Mouse (Mus musculus): ENCODE measurements around the gene Shcbp1l. TPM values are rescaled to one million over a fixed set of nuclear protein-coding genes. Genes with fewer than 3 reads are reported as not detected.
"Not testable (repeated sequence)": the region's sequence is repeated elsewhere in the genome, so short reads cannot be mapped to it uniquely, and the experiment has no call there.

The Shcbp1l gene
- polyA plus RNA-seq, 1 experiment from 2014 or later: 0.23 TPM

GRCm38 (mm10) chr1:153480386-153481024 is 55.5 kb downstream of the Shcbp1l start:
- WGBS: 56% methylated on average over 1 of the region's 1 CpGs
- Histone ChIP-seq H3K36me3 (peaks cover 90% of the 10 kb centered on the region), H3K4me3 (no peak overlapping the region), H3K27me3 (ENCODE audit: low read depth, poor library complexity, severe bottlenecking) (no peaks in the 10 kb centered on the region), H3K27ac (replicated peaks) (no peak overlapping the region), H3K9me3 (replicated peaks) (no peaks in the 10 kb centered on the region), H3K4me1 (peaks cover 17% of the 10 kb centered on the region)
- peak; percentile 62 for DNase-seq (ENCODE audit: low spot score)

DNA sequence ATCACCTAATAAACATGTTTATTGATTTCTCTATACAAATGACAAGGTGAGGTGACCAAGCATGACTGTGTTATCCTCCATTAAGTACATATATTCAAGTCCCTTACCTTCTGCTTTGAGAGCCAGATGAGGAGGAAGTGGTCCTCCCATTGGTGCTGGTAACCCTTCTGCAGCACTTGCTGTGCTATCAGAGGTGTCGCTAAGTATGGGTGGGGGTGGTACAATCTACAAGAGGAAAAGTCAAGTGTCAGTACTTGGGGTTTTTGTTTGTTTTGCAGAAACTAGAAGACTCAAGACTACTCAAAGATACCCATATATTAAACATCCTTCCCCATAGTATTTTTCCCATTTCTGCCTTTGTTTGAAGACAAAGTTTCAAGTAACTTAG is 56.1 kb downstream of the Shcbp1l start:
- Histone ChIP-seq H3K4me1 (peaks cover 22% of the 10 kb centered on the region), H3K27ac (replicated peaks) (no peak overlapping the region), H3K9me3 (replicated peaks) (no peaks in the 10 kb centered on the region), H3K4me3 (no peak overlapping the region), H3K27me3 (ENCODE audit: low read depth, poor library complexity, severe bottlenecking) (no peaks in the 10 kb centered on the region), H3K36me3 (peaks cover 85% of the 10 kb centered on the region)
- DNase-seq (ENCODE audit: low spot score): no peak
- 89% methylated on average over 1 of the region's 1 CpGs for WGBS

DNA sequence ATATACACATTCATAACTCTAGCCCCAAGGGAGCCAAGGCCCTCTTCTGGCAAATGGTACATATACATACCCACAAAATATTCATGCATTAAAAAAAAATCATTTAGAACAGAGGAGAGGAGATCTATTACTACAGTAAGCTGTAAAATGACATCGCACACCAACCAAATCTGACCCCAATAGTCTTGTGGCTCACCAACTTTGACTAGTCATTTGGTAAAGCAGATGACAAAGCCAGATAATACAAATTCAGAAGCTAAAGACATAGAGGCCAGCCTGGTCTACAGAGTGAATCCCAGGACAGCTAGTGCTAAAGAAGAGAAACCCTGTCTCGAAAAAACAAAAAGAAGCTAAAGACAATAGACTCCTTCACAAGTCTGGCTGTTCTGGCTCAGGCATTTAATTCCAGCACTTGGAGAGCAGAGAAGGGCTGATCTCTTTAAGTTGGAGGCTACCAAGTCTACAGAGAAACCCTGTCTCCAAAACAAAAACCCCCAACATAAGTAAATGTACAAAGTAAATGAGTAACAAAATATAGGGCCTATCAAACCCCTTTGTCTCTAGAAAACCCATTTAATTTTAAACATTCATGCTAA is 60.3 kb downstream of the Shcbp1l start:
- Histone ChIP-seq H3K4me1 (peaks cover 31% of the 10 kb centered on the region), H3K36me3 (peaks cover 42% of the 10 kb centered on the region)
- WGBS: 54% methylated on average over 2 of the region's 2 CpGs

GRCm38 (mm10) chr1:153486120-153486519 is 61.2 kb downstream of the Shcbp1l start:
- Histone ChIP-seq H3K27ac (replicated peaks) (peak overlapping the region; percentile 100), H3K36me3 (peaks cover 34% of the 10 kb centered on the region)

More for the DNA sequence above, 60.3 kb downstream of the Shcbp1l start:
- peak overlapping the region; percentile 100 for H3K4me3 ChIP-seq
- no peak overlapping the region for H3K27ac ChIP-seq (replicated peaks)
- DNase-seq (ENCODE audit: low spot score): no peak
- no peaks in the 10 kb centered on the region for H3K9me3 ChIP-seq (replicated peaks)
- no peaks in the 10 kb centered on the region for H3K27me3 ChIP-seq (ENCODE audit: low read depth, poor library complexity, severe bottlenecking)

GRCm38 (mm10) chr1:153486767-153487499 is 62.0 kb downstream of the Shcbp1l start:
- Histone ChIP-seq H3K4me1 (peaks cover 31% of the 10 kb centered on the region), H3K9me3 (replicated peaks) (no peaks in the 10 kb centered on the region), H3K27me3 (ENCODE audit: low read depth, poor library complexity, severe bottlenecking) (no peaks in the 10 kb centered on the region), H3K4me3 (peak overlapping the region; percentile 100), H3K27ac (replicated peaks) (peak overlapping the region; percentile 100), H3K36me3 (peaks cover 26% of the 10 kb centered on the region)
- under 1% methylated on average over 64 of the region's 64 CpGs for WGBS
- DNase-seq (ENCODE audit: low spot score): peak; percentile 62

More at GRCm38 (mm10) chr1:153486120-153486519, 61.2 kb downstream of the Shcbp1l start:
- WGBS: 14% methylated on average over 6 of the region's 6 CpGs
- not testable (repeated sequence) for H3K27me3 ChIP-seq (ENCODE audit: low read depth, poor library complexity, severe bottlenecking); H3K9me3 ChIP-seq (replicated peaks); DNase-seq (ENCODE audit: low spot score)
- Histone ChIP-seq H3K4me1 (peaks cover 31% of the 10 kb centered on the region), H3K4me3 (peak overlapping the region; percentile 100)

- no peaks in the 10 kb centered on the region for H3K27me3 ChIP-seq (ENCODE audit: low read depth, poor library complexity, severe bottlenecking)
These were observed 62.5 kb downstream of the Shcbp1l start, which contains the start of gene Dhx9 for GRCm38 (mm10) chr1:153487500-153487879. TSS of gene Dhx9 (minus strand) at chr1:153487660.

DNA sequence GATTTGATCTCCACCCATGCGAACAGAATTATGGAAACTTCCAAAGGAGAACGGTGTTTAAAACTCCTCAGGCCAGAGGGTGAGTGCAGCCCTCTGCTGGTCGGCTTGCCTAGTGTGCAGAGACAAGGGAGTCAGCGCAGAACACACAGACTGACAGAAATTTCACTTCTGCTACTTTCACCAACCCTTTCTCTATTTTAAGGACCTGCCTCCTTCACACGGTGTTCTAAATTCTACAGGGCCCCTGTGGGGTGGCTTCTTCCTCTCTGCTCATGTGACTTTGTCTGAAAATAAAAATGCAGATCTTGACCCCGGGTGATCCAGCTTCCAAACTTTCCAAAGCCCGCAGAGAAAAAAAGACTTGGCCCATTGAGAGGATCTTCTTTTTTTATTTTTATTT is 64.2 kb downstream of the Shcbp1l start:
- H3K27ac ChIP-seq (replicated peaks): no peak overlapping the region
- no peak for DNase-seq (ENCODE audit: low spot score)
- H3K9me3 ChIP-seq (replicated peaks): no peaks in the 10 kb centered on the region
- WGBS: 58% methylated on average over 7 of the region's 7 CpGs
- H3K4me1 ChIP-seq: peaks cover 32% of the 10 kb centered on the region
- no peak overlapping the region for H3K4me3 ChIP-seq
- H3K27me3 ChIP-seq (ENCODE audit: low read depth, poor library complexity, severe bottlenecking): no peaks in the 10 kb centered on the region
- peaks cover 5% of the 10 kb centered on the region for H3K36me3 ChIP-seq

More at GRCm38 (mm10) chr1:153487500-153487879, 62.5 kb downstream of the Shcbp1l start, which contains the start of gene Dhx9:
- peaks cover 20% of the 10 kb centered on the region for H3K36me3 ChIP-seq
- DNase-seq (ENCODE audit: low spot score): peak; percentile 98
- no peaks in the 10 kb centered on the region for H3K9me3 ChIP-seq (replicated peaks)
- H3K4me1 ChIP-seq: peaks cover 31% of the 10 kb centered on the region
- under 1% methylated on average over 35 of the region's 35 CpGs for WGBS
- H3K27ac ChIP-seq (replicated peaks): peak within 1 kb of the TSS; percentile 100
- peak within 1 kb of the TSS; percentile 100 for H3K4me3 ChIP-seq

- DNase-seq (ENCODE audit: low spot score): no peak
- Histone ChIP-seq H3K9me3 (replicated peaks) (no peaks in the 10 kb centered on the region), H3K27ac (replicated peaks) (no peak overlapping the region), H3K36me3 (0 out of 2 replicates have a peak, but pooled peaks cover under 1% of the 10 kb centered on the region), H3K4me3 (no peak overlapping the region), H3K27me3 (ENCODE audit: low read depth, poor library complexity, severe bottlenecking) (no peaks in the 10 kb centered on the region), H3K4me1 (peaks cover 28% of the 10 kb centered on the region)
- 60% methylated on average over 2 of the region's 2 CpGs for WGBS
These were observed 64.6 kb downstream of the Shcbp1l start for GRCm38 (mm10) chr1:153489540-153489939.

DNA sequence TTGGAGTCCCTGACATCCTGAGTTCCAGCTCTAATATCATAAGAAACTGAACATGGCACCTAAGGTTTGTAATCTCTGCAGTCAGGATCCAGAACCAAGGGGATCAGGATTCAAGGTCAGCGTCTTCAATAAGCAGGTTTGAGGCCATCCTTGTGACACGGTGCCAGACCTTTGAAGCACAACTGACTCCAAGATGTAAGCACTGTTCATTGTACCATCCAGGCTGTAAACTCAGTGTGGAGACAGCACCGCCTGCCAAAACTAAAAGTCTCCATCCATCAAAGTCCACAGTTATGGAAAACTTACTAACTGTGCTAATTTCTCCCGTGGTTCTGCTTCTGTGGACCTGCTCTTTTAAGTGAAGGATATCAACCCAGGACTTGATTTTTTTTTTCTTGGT is 65.0 kb downstream of the Shcbp1l start:
- WGBS: 87% methylated on average over 4 of the region's 4 CpGs
- H3K27ac ChIP-seq (replicated peaks): no peak overlapping the region
- no peaks in the 10 kb centered on the region for H3K9me3 ChIP-seq (replicated peaks)
- peaks cover 24% of the 10 kb centered on the region for H3K4me1 ChIP-seq
- no peaks in the 10 kb centered on the region for H3K36me3 ChIP-seq
- DNase-seq (ENCODE audit: low spot score): no peak
- no peaks in the 10 kb centered on the region for H3K27me3 ChIP-seq (ENCODE audit: low read depth, poor library complexity, severe bottlenecking)
- no peak overlapping the region for H3K4me3 ChIP-seq

- no peaks in the 10 kb centered on the region for H3K36me3 ChIP-seq
- no peaks in the 10 kb centered on the region for H3K27me3 ChIP-seq (ENCODE audit: low read depth, poor library complexity, severe bottlenecking)
- no peak overlapping the region for H3K4me3 ChIP-seq
- DNase-seq (ENCODE audit: low spot score): no peak
- H3K27ac ChIP-seq (replicated peaks): no peak overlapping the region
- 86% methylated on average over 2 of the region's 2 CpGs for WGBS
- H3K9me3 ChIP-seq (replicated peaks): no peaks in the 10 kb centered on the region
- peaks cover 11% of the 10 kb centered on the region; the same call in 1 of the 2 replicates for H3K4me1 ChIP-seq
These were observed 66.4 kb downstream of the Shcbp1l start for GRCm38 (mm10) chr1:153491345-153491744.

GRCm38 (mm10) chr1:153491822-153492221 is 66.9 kb downstream of the Shcbp1l start:
- no peak for DNase-seq (ENCODE audit: low spot score)
- no peaks in the 10 kb centered on the region for H3K27me3 ChIP-seq (ENCODE audit: low read depth, poor library complexity, severe bottlenecking)
- WGBS: 94% methylated on average over 1 of the region's 1 CpGs
- peaks cover 11% of the 10 kb centered on the region; the same call in 1 of the 2 replicates for H3K4me1 ChIP-seq
- no peaks in the 10 kb centered on the region for H3K9me3 ChIP-seq (replicated peaks)
- H3K4me3 ChIP-seq: no peak overlapping the region
- H3K27ac ChIP-seq (replicated peaks): no peak overlapping the region
- H3K36me3 ChIP-seq: no peaks in the 10 kb centered on the region

DNA sequence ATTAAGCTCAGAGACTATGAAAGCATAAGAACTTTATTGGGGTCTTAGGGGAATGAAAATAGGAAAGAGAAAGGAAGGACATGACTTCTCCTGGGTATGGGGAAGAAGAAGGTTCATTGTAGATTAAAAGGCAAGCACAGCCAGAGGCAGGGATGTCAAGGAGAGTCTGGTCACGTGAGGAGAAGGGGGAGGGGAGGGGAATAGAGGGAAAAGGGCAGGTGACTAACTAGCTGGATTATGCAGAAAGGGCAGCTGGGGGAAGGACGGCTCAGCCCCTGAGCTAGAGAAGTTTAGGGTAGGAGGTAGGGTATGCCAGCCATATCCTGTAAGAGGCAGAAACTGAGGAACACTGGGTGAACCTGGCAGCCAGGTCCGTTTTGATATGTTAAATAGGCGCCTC is 68.4 kb downstream of the Shcbp1l start:
- no peak overlapping the region for H3K4me3 ChIP-seq
- H3K36me3 ChIP-seq: no peaks in the 10 kb centered on the region
- no peak for DNase-seq (ENCODE audit: low spot score)
- H3K27ac ChIP-seq (replicated peaks): no peak overlapping the region
- 11% methylated on average over 4 of the region's 4 CpGs for WGBS
- peaks cover 4% of the 10 kb centered on the region; the same call in 1 of the 2 replicates for H3K4me1 ChIP-seq
- no peaks in the 10 kb centered on the region for H3K27me3 ChIP-seq (ENCODE audit: low read depth, poor library complexity, severe bottlenecking)
- no peaks in the 10 kb centered on the region for H3K9me3 ChIP-seq (replicated peaks)
